In the genomic region with DNA sequence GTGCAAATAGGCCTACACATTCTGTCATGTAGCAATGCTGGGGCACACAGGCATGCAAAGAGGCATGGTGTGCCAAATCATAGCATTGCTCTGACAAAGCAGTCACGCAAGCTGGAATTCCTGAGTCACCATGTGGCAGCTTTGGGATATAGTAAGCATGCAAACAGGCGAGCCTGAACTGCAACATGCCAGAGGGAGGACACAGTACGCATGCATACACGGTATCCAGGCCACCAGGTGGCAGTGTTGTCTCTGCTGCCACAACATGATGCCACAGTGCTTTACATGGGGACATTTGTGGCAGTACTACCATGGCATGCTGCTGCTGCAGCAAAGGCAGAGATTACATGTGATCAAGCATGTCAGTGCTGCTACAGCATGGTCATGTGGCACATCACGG, we compare ENCODE assay signal across 8 mouse cellular contexts. TPM values are rescaled to one million over a fixed set of nuclear protein-coding genes. Genes with fewer than 3 reads are reported as not detected.
A peak's percentile ranks its signal among the peaks of the same experiment; 100 is the strongest.
DNase-seq lines count a peak whose midpoint lies in the region; ATAC-seq lines count a peak whose summit lies in the region.

No protein-coding gene starts in this region.

- H3K27ac ChIP-seq in hindbrain, embryonic 12.5 days, result no peak overlapping the region

- WGBS in hindbrain, embryonic 12.5 days, result 38% methylated on average over 5 of the region's 5 CpGs

- H3K4me3 ChIP-seq in hindbrain, embryonic 12.5 days, result no peak overlapping the region

- no peak overlapping the region for H3K9ac ChIP-seq in hindbrain, embryonic 12.5 days

- no peak overlapping the region for H3K4me2 ChIP-seq in hindbrain, embryonic 12.5 days (replicated peaks)

- no peaks in the 10 kb centered on the region for H3K9me3 ChIP-seq in hindbrain, embryonic 12.5 days (replicated peaks)

- ATAC-seq in hindbrain, embryonic 12.5 days (ENCODE audit: low FRiP score), result peak; percentile 55; the same call in 1 of the 2 replicates

- peaks cover 3% of the 10 kb centered on the region; the same call in 1 of the 2 replicates for H3K27me3 ChIP-seq in hindbrain, embryonic 12.5 days

- H3K4me1 ChIP-seq in hindbrain, embryonic 12.5 days, result no peaks in the 10 kb centered on the region

- DNase-seq in MN1 (ENCODE audit: low spot score), result peak; percentile 89
- DNase-seq in cerebellum, adult 18-20 months, result peak; percentile 58 to 67
- peak; percentile 68 to 87 for DNase-seq in frontal cortex, adult 2 months (ENCODE audit: extremely low spot score in 1 of 2, low spot score in 1 of 2)
- DNase-seq in layer of hippocampus, postnatal 10 days (ENCODE audit: low spot score in 2 of 2), result peak; percentile 77 to 82
- peak; percentile 79 for DNase-seq in lung, postnatal 25 days (ENCODE audit: low spot score)
- DNase-seq in retina, embryonic 14.5 days (ENCODE audit: low spot score), result peak; percentile 86
- DNase-seq in thymus, postnatal 36 days, result peak; percentile 66 to 71

- H3K36me3 ChIP-seq in hindbrain, embryonic 12.5 days, result no peaks in the 10 kb centered on the region

RNA-seq across cellular contexts. Expression of a gene that starts 26.8 kb away (rescaled TPM):
- polyA plus RNA-seq in frontal cortex, adult 2 months (2012; rRNA removed), result 27.4 and 29.2 TPM in 2 replicates
- polyA plus RNA-seq in hindbrain, embryonic 12.5 days (2016; fragmentation: Nextera tagmentation; extraction: Ambion mirVana), result 50.4 and 54.5 TPM in 2 replicates
- 10 to 100 TPM; 29.8 to 30.9 TPM for total RNA-seq in layer of hippocampus, postnatal 10 days (2021)
